Mouse (Mus musculus) myocyte (in vitro differentiated cells): Measurements from ENCODE around the gene Zmat3. TPM values are rescaled to one million over a fixed set of nuclear protein-coding genes. Genes with fewer than 3 reads are reported as not detected.

Experiments used
- H3K27me3 ChIP-seq: one replicate; pipeline ENCODE4 v1.6.1; 2011; ENCODE audit not compliant: control insufficient read depth, insufficient read depth, insufficient read length
- H3K36me3 ChIP-seq: one replicate; pipeline ENCODE4 v1.6.1; 2011; ENCODE audit not compliant: control insufficient read depth, insufficient read depth
- H3K4me2 ChIP-seq: one replicate; pipeline ENCODE4 v1.6.1; 2011; ENCODE audit warnings: low read depth, control low read depth
- H3K4me3 ChIP-seq: one replicate; pipeline ENCODE4 v1.5.1; 2011; ENCODE audit warnings: mild to moderate bottlenecking, control low read depth, moderate library complexity
- H3K79me2 ChIP-seq: one replicate; pipeline ENCODE4 v1.6.1; 2011; ENCODE audit not compliant: control insufficient read depth, insufficient read depth
- H3ac ChIP-seq: one replicate; pipeline ENCODE4 v1.6.1; 2011; ENCODE audit not compliant: control insufficient read depth, insufficient read length
- CEBPB ChIP-seq: IDR thresholded peaks from 2 replicates; pipeline ENCODE4 v1.6.1; 2011; ENCODE audit warnings: mild to moderate bottlenecking, moderate library complexity; ENCODE audit not compliant: poor library complexity, insufficient read depth, severe bottlenecking
- E2F4 ChIP-seq: IDR thresholded peaks from one replicate; pipeline ENCODE4 v1.6.1; 2011; ENCODE audit warnings: mild to moderate bottlenecking, control low read depth, moderate library complexity; ENCODE audit not compliant: insufficient read depth
- MAX ChIP-seq: IDR thresholded peaks from one replicate; pipeline ENCODE4 v1.6.1; 2011; ENCODE audit warnings: low read depth, mild to moderate bottlenecking, control low read depth
- MYOD1 ChIP-seq, 3 experiments: IDR thresholded peaks; one replicate each; pipeline ENCODE4 v1.6.1; 2011; ENCODE audit warnings: control low read depth in 2 of 3, low read depth in 2 of 3, mild to moderate bottlenecking in 2 of 3, moderate library complexity in 1 of 3; ENCODE audit not compliant: insufficient read length in 2 of 3, control insufficient read depth in 1 of 3
- MYOG ChIP-seq, 3 experiments: IDR thresholded peaks; one replicate each; pipeline ENCODE4 v1.6.1; 2011; ENCODE audit warnings: control low read depth in 2 of 3, low read depth in 2 of 3, mild to moderate bottlenecking in 2 of 3; ENCODE audit not compliant: insufficient read length in 2 of 3, control insufficient read depth in 1 of 3, insufficient read depth in 1 of 3
- POLR2A ChIP-seq: IDR thresholded peaks from one replicate; pipeline ENCODE4 v1.6.1; 2011; ENCODE audit warnings: low read depth, mild to moderate bottlenecking, control low read depth, moderate library complexity; ENCODE audit not compliant: insufficient read length
- POLR2AphosphoS2 ChIP-seq: IDR thresholded peaks from one replicate; pipeline ENCODE4 v1.6.1; 2011; ENCODE audit warnings: low read depth, control low read depth; ENCODE audit not compliant: insufficient read length
- REST ChIP-seq: IDR thresholded peaks from one replicate; pipeline ENCODE4 v1.6.1; 2011; ENCODE audit warnings: mild to moderate bottlenecking, control low read depth, moderate library complexity; ENCODE audit not compliant: insufficient read depth, insufficient read length
- SRF ChIP-seq: IDR thresholded peaks from one replicate; pipeline ENCODE4 v1.6.1; 2011; ENCODE audit warnings: low read depth; ENCODE audit not compliant: control insufficient read depth, insufficient read length
- TCF12 ChIP-seq: IDR thresholded peaks from one replicate; pipeline ENCODE4 v1.6.1; 2011; ENCODE audit warnings: mild to moderate bottlenecking, control low read depth; ENCODE audit not compliant: poor library complexity, insufficient read depth, severe bottlenecking
- TCF3 ChIP-seq: IDR thresholded peaks from one replicate; pipeline ENCODE4 v1.6.1; 2011; ENCODE audit warnings: low read depth, control low read depth; ENCODE audit not compliant: insufficient read length
- USF1 ChIP-seq: IDR thresholded peaks from one replicate; pipeline ENCODE4 v1.6.1; 2011; ENCODE audit warnings: low read depth, mild to moderate bottlenecking, control low read depth, moderate library complexity
- polyA plus RNA-seq: library from polyadenylated mRNA; unstranded; fragments of >200 nt; fragmentation: generic; extraction: Trizol; gene quantifications from one replicate; pipeline ENCODE4 v1.2.1, GENCODE M21; 2012; ENCODE audit warnings: missing spikeins

Gene Zmat3
- polyA plus RNA-seq, 1 experiment = 13.0 TPM

DNA sequence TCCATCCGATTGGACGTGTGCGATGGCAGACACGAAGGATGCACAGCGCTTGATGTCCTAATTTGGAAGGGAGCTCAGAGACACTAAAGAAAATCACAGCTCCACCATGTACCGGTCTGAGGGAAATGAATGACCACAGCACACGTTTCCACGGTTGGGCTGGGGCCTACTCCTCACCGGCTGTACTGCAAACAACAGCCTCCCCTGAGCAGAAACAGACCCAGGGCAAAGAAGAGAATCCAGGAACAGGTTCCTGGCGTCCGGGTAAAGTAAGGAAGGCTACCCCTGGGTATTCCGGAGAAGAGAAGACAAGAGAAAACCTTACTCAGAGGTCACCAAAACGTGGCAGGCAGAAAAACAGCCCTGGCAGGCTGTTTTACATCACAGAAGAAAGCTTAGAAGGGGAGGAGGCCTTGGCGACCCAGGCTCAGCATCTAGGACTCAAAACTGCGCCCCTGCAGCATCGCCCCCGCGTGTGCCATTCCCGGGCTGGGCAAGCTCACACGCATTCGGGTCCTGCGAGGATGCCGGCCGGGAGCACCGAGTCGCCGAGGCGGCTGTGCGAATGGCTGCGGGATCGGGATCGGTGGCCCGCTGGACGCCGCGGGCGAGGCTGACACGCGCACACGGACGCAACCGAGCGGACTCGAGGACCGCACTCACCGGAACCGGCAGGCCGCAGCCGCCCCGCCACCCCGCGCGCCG is 821 bp downstream of the Zmat3 start:
- Histone ChIP-seq H3K36me3 (no peaks in the 10 kb centered on the region), H3K4me3 (peak overlapping the region; percentile 73), H3K79me2 (peaks cover 49% of the 10 kb centered on the region), H3K27me3 (no peaks in the 10 kb centered on the region), H3ac (peak overlapping the region; percentile 74), H3K4me2 (peak overlapping the region; percentile 76)
- TF ChIP-seq POLR2A (no peak), TCF3 (no peak), SRF (peak; percentile 63), E2F4 (no peak), MYOD1 (IDR thresholded peaks at IDR 0.05; ENCODE audit: control insufficient read depth in 1 of 3, insufficient read length in 2 of 3, low read depth in 2 of 3) (no peak)

DNA sequence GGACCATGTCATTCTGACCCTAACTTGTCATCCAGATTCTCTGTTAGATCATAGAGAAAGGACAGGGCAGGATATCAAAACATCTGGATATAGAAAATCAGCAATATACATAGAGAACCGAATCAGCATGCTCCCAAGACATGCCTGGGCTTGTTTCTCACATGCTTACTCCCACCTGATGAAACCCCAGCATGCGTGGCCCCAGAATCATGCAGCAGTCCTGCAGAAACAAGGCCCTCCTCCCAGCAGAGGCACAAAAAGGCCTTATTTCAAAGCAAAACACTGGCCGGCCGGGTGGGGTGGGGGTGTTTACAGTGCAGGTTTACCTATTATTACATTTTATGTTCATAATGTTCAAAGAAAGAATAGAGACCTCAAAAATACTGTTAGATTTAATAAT is 1.6 kb downstream of the Zmat3 start:
- peaks cover 53% of the 10 kb centered on the region for H3K79me2 ChIP-seq
- TF ChIP-seq MAX (peak; percentile 86), MYOD1 (IDR thresholded peaks at IDR 0.05; ENCODE audit: control insufficient read depth in 1 of 3, insufficient read length in 2 of 3, low read depth in 2 of 3) (no peak), CEBPB (no peak), POLR2AphosphoS2 (no peak), POLR2A (peak; percentile 33), E2F4 (no peak)
- H3K4me3 ChIP-seq = peak overlapping the region; percentile 73
- no peak overlapping the region for H3ac ChIP-seq
- no peaks in the 10 kb centered on the region for H3K27me3 ChIP-seq
- peaks cover 2% of the 10 kb centered on the region for H3K36me3 ChIP-seq
- peak overlapping the region; percentile 76 for H3K4me2 ChIP-seq

DNA sequence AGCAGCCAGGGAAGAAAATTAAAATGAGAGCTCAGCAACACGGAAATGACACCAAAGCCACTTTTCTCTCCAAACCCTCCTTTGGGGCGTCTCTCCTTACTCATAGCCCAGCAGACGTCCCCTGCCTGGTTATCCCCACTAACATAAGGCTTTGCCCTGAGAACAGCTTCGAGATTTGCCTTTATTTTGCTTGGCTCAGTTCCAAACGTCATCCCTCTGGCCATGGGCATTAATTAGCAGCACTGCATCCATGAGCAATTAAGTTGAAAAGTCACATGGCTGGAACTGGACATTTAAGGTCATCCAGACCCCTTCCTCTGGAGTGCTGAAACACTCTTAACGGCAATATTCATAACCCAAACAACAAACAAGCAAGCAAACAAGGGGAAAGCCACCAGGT is 4.6 kb downstream of the Zmat3 start:
- TF ChIP-seq CEBPB = no peak
- no peak for TF ChIP-seq MAX
- no peak for TF ChIP-seq USF1
- peaks cover 3% of the 10 kb centered on the region for H3K36me3 ChIP-seq
- no peak overlapping the region for H3K4me2 ChIP-seq
- H3K27me3 ChIP-seq = no peaks in the 10 kb centered on the region
- H3K79me2 ChIP-seq = peaks cover 67% of the 10 kb centered on the region
- no peak overlapping the region for H3K4me3 ChIP-seq
- H3ac ChIP-seq = no peak overlapping the region

DNA sequence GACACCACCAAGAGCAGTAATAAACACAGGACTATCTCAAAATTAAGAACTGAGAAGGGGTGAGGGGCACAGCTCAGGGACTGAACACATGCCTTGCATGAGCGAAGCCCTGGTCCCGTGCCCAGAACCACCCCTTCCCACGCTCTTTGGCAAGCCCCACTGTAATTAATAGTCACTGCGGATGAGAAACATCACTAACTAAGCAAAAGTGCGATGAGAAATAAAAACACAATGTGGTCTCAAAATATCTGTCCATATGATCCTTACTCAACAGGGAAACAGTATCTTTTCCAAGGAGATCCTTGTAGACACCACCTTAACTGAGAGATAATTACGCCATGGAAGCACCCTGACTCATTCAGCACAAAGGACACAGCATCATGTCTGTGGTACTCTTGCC is 17.9 kb downstream of the Zmat3 start:
- peak overlapping the region; percentile 18 for H3K4me2 ChIP-seq
- peaks cover 28% of the 10 kb centered on the region for H3K79me2 ChIP-seq
- no peak overlapping the region for H3ac ChIP-seq
- H3K27me3 ChIP-seq = no peaks in the 10 kb centered on the region
- H3K4me3 ChIP-seq = no peak overlapping the region
- H3K36me3 ChIP-seq = peaks cover 11% of the 10 kb centered on the region
- TF ChIP-seq TCF12 = no peak
- TF ChIP-seq MYOG (IDR thresholded peaks at IDR 0.05; ENCODE audit: control insufficient read depth in 1 of 3, insufficient read depth in 1 of 3, insufficient read length in 2 of 3, low read depth in 2 of 3) = no peak
- no peak for TF ChIP-seq CEBPB
- TF ChIP-seq POLR2A = no peak
- no peak for TF ChIP-seq POLR2AphosphoS2
- no peak for TF ChIP-seq MAX
- no peak for TF ChIP-seq E2F4
- TF ChIP-seq MYOD1 (IDR thresholded peaks at IDR 0.05; ENCODE audit: control insufficient read depth in 1 of 3, insufficient read length in 2 of 3, low read depth in 2 of 3) = no peak
- no peak for TF ChIP-seq TCF3
- no peak for TF ChIP-seq USF1
- no peak for TF ChIP-seq SRF
- TF ChIP-seq REST = no peak

- peaks cover 28% of the 10 kb centered on the region for H3K79me2 ChIP-seq
- peaks cover 23% of the 10 kb centered on the region for H3K36me3 ChIP-seq
- no peaks in the 10 kb centered on the region for H3K27me3 ChIP-seq
- no peak for TF ChIP-seq TCF12
- H3K4me2 ChIP-seq = no peak overlapping the region
- H3ac ChIP-seq = no peak overlapping the region
- no peak overlapping the region for H3K4me3 ChIP-seq
Measured at GRCm38 (mm10) chr3:32345249-32345648, 20.6 kb downstream of the Zmat3 start.

DNA sequence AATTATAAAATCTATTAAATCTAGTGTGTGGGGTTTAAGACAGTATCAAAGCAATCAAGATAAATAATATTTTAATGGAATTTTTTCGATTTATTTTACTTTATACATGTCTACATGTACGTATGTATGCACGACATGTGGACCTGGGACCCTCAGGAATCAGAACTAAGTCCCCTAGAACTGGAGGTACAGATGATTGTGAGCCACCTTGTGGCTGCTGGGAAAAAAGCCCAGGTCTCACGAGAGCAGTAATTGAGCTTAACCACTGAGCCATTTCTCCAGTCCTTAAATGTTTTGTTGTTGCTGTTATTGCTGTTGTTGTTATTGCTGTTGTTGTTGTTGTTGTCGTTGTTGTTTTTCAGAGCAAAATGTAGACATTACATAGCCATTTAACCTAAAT is 21.0 kb downstream of the Zmat3 start:
- Histone ChIP-seq H3K27me3 (no peaks in the 10 kb centered on the region), H3K36me3 (peaks cover 25% of the 10 kb centered on the region), H3K4me2 (no peak overlapping the region), H3ac (no peak overlapping the region), H3K79me2 (peaks cover 25% of the 10 kb centered on the region), H3K4me3 (no peak overlapping the region)
- no peak for TF ChIP-seq MYOG (IDR thresholded peaks at IDR 0.05; ENCODE audit: control insufficient read depth in 1 of 3, insufficient read depth in 1 of 3, insufficient read length in 2 of 3, low read depth in 2 of 3)
- TF ChIP-seq CEBPB = no peak
- no peak for TF ChIP-seq E2F4
- no peak for TF ChIP-seq POLR2A
- no peak for TF ChIP-seq TCF12
- TF ChIP-seq POLR2AphosphoS2 = no peak
- no peak for TF ChIP-seq SRF
- no peak for TF ChIP-seq MYOD1 (IDR thresholded peaks at IDR 0.05; ENCODE audit: control insufficient read depth in 1 of 3, insufficient read length in 2 of 3, low read depth in 2 of 3)
- TF ChIP-seq TCF3 = no peak
- no peak for TF ChIP-seq USF1
- no peak for TF ChIP-seq MAX
- no peak for TF ChIP-seq REST
